Mouse (Mus musculus): ENCODE measurements at regions not wholly inside any gene's neighbourhood (a gene's known extent, or its start where the extent isn't known, plus 50 kb on each side); places are given as distances from the start of the nearest gene placed in this dataset.
"Not testable (repeated sequence)": the region's sequence is repeated elsewhere in the genome, so short reads cannot be mapped to it uniquely, and the experiment has no call there.

DNA sequence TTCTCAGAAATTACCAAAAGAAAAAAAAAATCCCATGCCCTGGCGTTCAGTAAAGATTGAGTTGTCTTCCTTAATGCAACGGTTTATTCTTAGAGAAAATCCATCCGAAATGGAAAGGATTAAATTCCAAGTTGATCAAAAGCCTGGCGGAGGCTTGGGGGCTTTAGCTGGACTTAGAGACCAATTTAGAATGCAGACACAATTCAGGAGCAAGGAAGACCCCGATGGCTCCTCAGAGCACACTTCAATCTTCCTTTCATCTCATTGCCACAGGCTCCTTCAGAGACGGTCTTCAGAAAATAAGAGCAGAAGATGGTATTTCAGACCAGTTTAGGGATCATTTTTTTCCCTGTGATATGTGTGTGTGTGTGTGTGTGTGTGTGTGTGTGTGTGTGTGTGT, 171.8 kb downstream of the Ankrd50 start:
- no peak for DNase-seq

DNA sequence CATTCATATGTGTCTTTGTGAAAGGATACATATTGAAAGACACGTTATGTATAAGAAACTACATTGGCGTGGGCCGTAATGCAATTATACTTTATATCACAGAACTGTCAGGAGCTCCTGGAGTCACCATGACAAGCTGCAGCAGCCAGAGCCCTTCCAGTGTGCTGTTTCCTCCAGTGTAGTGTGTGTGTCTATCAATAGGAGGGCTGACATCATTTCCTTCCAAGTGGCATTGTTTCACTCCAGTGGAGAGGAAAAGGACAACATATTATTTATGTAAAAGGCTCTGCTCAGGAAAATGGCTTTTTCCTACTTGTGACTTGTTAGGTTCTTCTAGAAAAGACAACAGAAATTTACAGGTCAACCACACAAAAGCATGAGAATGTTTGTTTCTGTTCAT, 172.5 kb downstream of the Ankrd50 start:
- DNase-seq = no peak

DNA sequence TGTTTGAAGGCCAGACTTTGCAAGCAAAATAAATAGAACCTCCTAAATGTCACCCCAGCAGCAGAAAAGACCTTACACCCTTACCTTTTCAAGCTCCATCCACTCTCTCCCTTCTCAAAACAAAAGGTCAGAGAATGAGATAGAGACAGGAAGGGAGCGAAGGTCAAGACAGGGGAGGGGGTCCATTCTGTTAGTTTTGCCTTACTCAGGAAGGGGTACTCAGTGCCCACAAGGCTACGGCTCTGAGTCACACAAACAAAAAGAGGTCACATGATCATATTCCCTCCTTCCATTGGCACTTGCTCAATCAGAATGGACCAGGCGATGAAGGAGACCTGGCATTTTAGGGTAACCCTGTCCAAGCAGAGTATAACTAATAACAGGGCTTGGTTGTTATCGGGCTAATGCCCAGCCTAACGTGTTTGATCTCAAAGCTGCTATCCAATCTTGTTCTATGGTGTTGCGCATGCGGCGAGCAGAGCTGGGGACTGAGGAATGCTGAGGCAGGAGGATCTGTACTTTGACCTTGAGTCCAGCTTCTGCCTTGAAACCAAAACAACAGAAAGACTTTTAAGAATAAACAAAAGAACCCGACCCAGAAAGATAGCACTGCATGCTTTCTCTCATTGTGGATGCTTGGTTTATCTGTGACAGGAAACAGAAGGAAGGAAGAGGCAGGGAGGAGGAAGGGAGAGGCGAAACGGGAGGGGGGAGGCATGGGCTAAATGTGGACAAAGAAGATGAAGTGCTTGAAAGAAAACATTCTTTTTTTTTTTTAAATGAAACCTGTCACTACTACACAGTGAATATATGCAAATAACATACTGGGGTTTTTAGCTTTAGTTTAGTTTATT, 184.5 kb downstream of the Ankrd50 start:
- peak in 1 of 2 experiments; percentile 26 for DNase-seq

DNA sequence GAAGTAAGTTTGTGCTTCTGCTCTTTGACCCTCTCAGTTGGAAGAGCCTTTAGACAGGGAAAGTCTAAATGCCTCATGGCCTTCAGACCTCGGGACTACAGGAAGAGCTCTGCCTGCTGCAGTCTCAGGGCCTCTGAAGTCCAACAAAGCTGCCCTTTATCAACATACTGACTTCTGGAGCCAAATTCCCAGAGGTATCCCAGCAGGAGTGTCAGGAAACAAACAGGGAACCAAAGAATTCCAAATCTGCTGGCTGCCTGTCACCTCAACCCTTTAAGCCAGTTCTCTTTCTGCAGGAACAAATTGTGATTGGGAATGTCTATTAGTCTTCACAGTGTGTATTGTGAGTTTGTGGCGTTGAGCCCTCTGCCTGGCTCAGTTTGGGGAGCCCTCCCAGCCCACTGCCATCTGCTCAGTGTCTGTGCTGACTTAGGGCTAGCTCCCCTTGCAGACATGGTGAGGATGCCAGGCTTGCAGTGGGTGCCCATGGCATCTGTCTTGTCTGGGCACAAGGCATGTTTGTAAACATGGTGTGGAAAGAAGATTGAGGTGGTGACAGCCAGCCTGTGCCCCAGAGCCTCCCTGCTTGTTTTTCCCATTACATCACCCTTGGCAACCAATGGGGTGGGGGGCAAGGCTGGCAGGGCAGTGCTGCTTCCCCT, 185.3 kb downstream of the Ankrd50 start:
- DNase-seq = peak; percentile 83 to 93

DNA sequence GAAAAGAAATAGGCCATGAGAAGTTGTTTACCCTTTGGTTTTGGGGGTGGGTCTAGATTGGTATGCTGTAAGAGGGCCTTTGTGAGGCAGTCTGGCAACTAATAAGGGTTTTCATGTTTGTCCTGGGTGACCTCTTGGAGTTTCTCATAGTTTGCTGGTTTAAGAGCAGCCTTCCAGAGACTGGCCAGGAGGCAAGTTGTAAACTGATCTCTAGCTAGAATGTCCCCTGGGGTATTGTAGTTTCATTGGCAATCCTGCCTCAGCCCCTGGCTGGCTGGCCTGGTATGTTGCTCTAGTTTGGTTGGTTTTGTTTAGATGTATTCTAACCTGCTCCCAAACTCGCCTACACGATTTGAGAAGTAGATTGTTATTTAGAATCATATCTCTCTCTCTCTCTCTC, 187.1 kb downstream of the Ankrd50 start:
- no peak for DNase-seq

DNA sequence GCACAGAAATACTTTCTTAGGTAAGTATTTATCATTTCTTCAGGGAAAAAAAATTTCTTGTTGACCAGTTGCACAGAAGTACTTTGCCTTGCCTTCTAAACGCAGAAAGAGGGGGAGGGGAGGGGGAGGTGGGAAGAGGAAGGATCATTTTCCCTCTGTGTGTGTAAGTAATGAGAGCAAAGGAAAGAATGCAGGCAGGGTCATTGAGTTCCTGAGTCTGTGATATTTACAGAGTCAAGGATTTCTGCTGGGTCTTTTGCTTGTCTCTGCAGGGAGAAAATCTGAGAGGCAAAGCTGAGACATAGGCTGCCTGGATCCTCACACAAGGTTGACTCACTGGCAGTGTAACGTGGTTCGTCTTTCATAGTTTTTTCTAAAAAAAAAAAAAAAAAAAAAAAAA, 195.6 kb downstream of the Ankrd50 start:
- no peak for DNase-seq

DNA sequence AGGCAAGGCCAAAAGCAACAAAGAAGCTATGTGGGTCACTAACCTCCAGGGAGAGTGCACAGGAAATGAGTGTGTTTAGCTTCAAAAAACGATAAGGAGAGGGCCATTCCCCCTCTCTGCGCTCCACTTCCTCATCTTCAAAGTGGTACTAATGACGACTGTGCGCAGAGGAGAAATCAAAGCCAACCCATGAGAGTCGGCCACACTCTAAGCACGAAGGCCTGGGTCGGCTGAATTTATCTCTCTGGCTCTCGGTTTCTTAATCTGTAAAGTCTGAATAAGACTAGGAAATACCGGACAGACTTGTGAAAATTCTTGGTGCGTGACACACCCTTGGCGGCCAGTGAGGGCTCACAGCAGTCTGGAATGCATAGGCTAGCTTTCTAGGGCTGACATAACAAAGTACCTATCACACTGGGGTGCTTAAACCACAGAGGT, 200.9 kb downstream of the Ankrd50 start:
- no peak for DNase-seq

DNA sequence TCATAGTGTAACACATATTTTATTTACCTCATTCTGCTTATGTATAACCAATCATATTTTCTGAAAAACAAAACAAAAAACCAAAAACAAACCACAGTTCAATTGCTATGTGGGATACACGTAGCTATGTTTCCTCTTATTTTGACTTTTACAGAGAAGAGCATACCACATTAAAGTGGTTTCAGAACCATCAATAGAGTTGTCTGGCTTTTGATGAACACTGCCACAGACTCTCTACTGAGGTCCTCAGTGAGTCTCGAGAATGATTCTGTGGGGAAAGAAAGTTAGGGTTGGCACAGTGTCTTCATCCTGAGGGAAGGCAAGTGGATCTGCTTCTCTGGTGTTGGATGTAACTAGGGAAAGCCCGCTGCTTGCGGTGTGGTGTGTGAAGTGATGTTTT, 201.8 kb downstream of the Ankrd50 start:
- no peak for DNase-seq

DNA sequence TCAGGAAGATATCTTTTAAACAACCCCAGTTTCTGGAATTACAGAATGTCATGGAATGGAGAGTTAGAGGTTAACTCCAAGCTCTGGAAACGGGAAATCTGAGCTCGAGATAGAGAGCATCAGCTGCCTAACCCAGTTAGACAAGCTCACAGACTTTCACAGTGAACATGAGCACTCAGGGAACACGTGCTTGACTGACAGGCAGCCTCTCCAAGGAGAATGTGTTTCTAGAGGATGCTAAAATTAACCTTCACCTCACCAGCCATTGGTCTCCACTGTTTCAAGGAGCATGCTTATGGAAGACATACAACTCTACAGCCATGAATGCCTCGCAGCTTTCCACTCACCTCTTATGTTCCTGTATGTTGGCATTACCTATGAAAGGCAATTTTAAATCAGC, 203.0 kb downstream of the Ankrd50 start:
- no peak for DNase-seq

DNA sequence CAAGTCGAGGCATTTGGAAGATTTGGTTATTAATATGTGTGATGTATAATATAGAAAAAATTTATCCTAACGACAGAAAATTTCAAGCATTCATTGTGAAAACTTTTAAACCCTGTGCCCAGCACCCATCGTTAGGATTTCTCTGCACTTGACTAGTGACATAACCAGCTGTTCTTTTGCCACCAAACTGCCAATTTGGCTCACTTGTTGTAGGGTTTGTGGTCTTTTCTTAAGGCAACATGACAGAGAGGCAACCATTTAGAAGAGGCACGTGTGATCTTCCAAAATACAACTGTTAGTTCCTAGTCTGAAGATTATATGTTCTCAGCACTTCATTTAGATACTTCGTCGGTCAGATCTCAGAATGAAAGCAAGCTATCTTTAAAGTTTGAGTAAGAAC, 203.8 kb downstream of the Ankrd50 start:
- DNase-seq = no peak

DNA sequence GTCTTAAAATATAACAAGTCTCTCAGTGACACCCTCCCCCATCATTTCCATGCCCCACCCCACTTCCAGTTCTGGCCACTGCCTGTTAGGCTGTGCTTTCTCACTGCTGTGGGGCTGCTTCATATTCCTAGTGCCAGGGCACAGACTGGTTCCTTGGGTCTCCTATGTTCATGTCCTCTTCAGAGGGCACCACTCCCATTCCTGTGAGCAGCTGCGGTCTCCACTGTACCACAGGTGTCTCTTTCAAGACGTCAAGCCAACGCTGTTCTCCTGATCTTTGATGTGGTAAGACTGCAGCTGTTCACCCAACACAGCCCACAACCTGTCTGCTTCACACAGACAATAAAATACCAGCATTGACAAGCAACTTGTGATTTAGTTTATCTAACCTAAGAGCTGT, 204.5 kb downstream of the Ankrd50 start:
- DNase-seq = no peak

DNA sequence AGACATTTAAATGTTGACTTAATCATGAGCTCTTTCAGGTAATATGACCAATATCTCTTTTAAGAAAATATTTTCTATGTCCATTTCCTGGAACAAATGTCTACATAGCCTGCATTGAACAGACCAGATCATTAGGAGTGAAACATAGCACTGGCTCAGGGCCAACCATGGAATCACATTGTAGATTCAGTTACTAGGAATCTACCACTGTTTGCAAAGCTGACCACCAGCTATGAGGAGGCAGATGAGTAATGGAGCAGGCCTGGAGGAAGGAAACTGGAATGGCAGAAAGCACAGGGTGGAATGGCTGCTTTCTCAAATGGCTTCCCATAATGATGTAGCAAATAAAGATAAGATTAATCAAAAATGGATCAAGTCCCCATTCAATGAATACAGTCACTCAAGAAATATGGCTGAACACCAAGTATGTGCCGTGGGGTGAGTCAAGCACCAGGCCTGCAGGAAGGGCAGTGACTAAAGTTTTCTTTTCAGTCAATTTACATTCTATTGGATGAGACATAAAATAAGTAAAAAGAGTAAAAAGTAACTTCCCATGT, 207.6 kb downstream of the Ankrd50 start:
- no peak for DNase-seq

DNA sequence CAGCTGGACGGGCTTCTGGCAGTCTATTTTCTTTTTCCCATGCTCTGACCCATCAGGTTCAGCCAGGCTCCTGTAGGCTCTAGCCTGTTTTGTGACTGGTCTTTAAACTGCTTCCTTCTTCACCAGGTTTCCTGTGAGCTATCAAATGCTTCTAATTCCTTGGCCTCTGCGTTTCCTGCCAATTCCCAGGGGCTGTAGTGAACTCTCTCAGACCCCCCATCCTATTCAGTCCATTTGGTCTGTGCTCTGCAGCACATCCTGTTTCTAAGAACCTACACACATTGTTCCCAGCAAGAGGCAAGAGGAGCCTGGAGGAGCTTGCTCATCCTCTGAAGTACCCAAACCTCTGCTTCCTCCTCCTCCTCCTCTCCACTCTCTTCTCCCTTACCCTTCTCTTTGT, 209.3 kb downstream of the Ankrd50 start:
- no peak for DNase-seq

DNA sequence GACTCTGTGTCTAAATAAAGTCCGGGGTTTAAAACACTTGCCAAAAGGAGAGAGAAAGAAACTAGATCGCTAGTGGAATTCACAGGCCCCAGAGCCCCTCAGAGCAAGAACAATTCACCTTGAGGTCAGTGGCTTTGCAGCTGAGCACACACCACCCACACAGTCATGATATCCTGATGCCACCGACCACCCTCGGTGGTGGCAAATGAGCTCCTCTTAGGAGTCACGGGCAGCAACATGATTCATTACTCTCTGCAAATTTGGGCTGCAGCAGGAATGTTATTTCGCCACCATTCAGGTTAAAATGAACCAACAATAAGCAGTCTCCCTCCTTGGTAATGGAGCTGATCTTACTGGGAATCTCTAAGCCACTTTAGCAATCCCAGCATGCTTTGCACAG, 213.9 kb downstream of the Ankrd50 start:
- DNase-seq = no peak

DNA sequence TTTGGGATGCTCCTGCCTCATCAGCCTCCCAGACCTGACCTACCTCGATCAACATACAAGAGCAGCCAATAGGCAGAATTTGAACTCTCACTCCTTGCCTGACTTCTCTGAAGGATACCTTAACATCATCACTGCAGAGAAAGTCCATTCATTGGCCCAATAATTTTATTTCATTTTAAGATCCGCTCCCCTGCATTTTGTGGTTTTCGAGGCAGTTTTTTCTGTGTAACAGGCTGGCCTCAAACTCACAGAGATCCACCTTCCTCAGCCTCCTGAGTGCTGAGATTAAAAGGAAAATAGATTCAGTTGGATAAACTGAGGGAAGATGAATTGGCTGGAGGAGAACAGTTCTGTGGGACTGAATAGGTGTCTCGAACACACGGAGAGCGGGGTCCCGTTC, 216.4 kb downstream of the Ankrd50 start:
- DNase-seq = no peak

DNA sequence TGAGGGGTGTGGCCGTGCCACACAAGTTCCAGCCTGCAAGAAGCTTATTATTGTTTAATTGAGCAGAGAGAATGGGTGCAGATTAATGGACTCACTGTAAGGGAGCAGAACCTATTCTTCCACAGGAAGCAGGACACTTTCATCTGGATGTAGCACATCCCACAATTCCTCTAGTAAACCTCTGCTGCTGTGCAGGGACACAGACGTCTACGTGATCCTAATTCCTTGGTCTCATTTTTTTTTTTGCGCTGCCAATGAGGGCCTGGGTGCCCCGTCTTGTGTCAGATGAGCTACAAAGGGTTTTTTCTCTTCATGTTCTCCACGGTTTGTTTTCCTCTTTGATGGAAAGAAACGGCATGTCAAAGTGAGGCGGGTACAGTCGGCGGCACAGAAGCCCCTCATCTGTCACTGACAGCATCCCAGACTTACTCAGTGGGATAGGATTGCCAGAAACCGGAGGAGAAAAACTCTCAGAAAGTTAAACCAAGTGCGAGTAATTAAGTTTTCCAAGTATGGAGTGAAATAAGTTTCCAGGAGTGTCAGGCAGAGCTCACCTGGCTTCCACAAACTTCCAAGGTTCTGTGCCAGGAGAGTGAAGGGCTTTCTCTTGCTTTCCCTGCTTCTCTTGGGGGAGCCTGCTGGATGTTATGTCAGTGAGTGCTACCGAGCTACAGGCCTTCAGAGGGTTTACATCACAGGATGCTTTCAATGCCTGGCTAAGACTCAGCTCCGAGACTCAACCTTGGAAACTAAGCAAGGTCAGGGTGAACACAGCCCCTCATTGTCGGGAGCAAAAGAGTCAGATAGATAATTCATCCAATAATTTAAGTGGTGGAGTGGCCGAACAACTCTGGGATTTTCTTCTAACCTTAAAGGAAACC, 221.1 kb downstream of the Ankrd50 start:
- DNase-seq = no peak

DNA sequence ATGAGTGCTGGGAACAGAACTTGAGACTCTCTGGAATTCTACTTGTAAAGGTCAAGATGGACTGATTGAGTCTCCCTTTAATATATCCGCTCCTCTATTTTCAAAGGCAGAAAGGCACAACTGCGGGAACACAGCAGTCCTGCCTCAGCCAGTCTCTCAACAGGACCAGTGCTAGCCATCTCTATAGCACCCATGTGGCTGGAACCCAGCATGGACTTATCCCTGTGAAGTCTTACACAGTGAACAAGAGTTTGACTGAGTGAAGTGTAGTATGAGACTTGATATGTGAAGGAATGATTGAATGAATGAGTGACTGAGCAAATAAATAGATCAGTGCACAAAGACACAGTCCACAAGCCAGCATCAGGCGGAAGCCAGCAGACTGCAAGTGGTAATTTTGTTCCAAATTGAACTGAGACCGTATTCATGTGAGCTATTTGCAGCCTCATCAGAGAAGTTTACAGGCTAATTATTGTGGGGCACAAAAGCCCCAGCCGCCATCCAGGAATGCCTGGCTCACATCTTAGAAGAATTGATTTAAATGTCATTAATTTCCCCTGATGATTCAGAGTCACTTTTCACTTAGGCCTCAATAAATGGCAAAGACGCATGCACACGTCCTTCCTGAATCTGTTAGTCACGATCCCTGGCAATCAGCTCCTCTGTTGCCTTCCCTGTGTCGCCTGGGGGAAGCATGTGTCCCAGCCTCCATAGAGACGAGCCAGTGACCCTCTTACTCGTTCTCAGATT, 223.1 kb downstream of the Ankrd50 start:
- peak in 1 of 2 experiments; percentile 15 for DNase-seq

DNA sequence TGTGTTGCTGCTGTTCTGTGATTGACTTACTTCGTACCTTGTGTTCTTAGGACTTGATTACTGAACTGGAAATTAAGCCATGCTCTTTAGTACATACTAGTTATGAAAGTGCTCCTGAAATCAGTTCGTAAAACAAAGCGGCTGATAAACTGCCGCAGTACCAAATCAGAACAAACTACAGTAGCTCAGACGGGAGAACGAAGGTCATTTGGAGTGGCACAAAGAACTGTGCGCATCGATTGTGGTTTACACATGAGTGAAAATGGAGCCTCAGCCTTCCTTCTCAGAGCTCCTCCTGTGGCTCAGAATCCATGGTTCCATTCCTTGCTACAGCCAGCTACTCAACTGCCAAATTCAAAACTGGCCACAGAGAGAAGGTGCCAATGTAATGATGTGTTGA, 225.4 kb downstream of the Ankrd50 start:
- DNase-seq = not testable (repeated sequence)

DNA sequence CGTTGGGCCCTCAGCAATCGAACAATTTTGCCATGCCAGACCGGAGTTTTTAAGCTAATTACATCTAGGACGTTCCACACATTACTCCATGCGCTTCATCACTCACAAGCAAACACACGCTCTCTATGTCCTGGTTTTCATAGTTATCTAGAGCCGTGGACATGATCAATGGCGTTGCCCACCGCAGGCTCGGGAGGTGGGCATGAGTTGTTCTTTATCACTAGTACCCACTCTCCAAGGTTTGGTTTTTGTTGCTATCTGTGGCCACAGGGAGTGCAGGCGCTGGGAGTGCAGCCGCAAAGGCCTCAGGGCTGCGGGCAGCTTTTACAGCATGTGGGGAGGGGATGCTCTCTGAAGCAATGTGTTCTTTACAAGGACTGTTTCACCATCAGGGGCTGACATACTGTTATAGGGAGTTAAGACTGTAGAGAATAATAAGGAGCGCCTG, 226.8 kb downstream of the Ankrd50 start:
- DNase-seq = no peak

DNA sequence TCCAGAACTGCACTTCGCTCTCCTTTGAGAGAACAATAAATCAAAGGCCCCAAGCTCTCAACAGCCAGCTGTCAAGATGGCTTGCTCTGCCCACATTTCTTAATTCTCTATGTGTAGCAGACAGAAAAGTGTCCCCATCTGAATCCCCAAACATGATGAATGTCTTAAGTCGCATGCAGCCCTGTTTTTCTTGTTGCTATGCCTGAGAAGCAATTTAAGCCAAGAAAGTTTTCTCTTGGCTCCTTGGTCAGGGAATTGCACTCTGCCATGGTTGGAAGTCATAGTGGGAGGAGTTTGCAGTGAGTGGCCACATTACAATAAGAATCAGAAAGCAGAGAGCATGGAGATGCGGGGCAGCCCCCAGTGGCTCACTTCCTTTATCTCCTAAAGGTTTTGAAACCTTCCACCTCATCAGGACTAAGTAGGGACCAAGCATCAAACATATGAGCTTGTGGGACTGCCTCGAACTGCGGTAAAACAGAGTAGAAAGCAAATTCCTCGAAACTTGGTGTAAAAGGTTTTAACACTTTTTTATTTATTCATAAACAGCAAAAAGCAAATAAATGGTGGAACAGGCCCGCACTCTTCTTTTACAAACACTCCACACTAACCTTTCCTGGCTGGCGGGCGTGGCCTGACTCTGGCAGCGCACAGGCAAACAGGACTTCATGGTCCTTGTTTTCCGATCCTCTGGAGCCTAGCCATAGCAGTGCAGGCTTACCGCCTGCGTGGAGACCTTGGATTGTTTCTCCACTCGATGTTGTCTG, 227.4 kb downstream of the Ankrd50 start:
- DNase-seq = no peak

DNA sequence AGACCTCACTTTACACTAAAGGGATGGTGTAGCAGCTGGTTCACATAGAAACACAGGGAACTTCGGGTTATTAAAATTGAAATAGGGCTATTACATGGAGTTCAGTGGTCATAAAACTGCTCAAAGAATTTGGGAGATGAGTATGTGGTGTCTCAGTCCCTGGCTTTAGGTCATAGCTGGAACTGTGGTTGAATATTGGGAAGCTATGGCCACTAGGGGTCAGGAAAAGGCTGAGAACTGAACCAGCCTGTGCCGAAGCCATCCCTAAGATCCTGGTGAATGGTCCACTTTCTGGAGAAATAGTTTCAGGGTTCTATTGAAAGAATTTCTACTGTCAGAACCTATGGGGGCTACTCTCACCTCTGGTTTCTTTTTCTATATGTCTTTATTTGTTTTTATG, 229.0 kb downstream of the Ankrd50 start:
- peak; percentile 73 to 82 for DNase-seq

All from cerebellum, postnatal 10 days (tissue).